Comparison of ENCODE assay signal across 24 mouse cellular contexts in the genomic region with DNA sequence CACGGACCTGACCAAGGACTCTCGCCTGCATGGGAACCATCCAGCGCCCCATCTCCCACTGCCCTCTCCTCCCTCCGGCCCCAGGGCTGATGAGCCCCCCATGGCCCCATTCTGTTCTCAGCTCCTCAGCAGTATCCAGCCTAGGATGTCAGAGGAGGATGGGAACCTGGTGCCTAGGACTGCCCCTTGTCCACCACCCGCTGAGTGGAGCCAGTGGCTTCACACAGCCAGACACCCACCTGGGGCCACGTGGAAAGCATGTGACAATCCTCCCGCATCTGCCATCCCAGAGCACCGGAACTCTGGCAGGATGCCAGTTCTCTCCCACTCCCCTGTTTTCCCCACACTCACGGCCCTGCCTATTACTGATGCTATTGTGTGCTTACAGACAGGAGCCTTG.
DNase-seq lines count a peak whose midpoint lies in the region; ATAC-seq lines count a peak whose summit lies in the region.
"Had no signal": no experiment of that assay in that cellular context is flagged by ENCODE, and none has a peak within 500 bp of the region (broad histone marks: within the 10 kb centered on the region; RNA-seq: fewer than 3 reads in every experiment).

No protein-coding gene starts in this region.

- no peak overlapping the region for H3K4me2 ChIP-seq in embryonic facial prominence, embryonic 13.5 days
- no peak overlapping the region for H3K4me2 ChIP-seq in midbrain, embryonic 12.5 days (replicated peaks)
- no peak overlapping the region for H3K4me2 ChIP-seq in intestine, embryonic 15.5 days (replicated peaks)
- H3K4me2 ChIP-seq: hindbrain, embryonic 15.5 days; liver, embryonic 15.5 days; lung, embryonic 14.5 days had no signal

- intact Hi-C loops in gastrocnemius, postnatal 14 days (cut with DNase I; ENCODE audit: low total_unique reads) = no loop called here

- no peak overlapping the region for H3K27ac ChIP-seq in embryonic facial prominence, embryonic 13.5 days
- H3K27ac ChIP-seq in embryonic facial prominence, embryonic 10.5 days (replicated peaks) = no peak overlapping the region
- no peak overlapping the region for H3K27ac ChIP-seq in midbrain, embryonic 12.5 days (replicated peaks)
- no peak overlapping the region for H3K27ac ChIP-seq in midbrain, embryonic 10.5 days (replicated peaks)
- H3K27ac ChIP-seq in intestine, embryonic 15.5 days = no peak overlapping the region
- H3K27ac ChIP-seq: hindbrain, embryonic 15.5 days; kidney, postnatal 0 days; liver, embryonic 15.5 days had no signal

- H3K9me3 ChIP-seq in embryonic facial prominence, embryonic 13.5 days = no peaks in the 10 kb centered on the region
- no peaks in the 10 kb centered on the region for H3K9me3 ChIP-seq in embryonic facial prominence, embryonic 10.5 days
- H3K9me3 ChIP-seq in midbrain, embryonic 12.5 days = no peaks in the 10 kb centered on the region
- no peaks in the 10 kb centered on the region; the same call in 1 of the 2 replicates for H3K9me3 ChIP-seq in midbrain, embryonic 10.5 days (replicated peaks)
- H3K9me3 ChIP-seq in intestine, embryonic 15.5 days = no peaks in the 10 kb centered on the region
- H3K9me3 ChIP-seq: hindbrain, embryonic 15.5 days; liver, embryonic 15.5 days had no signal

- no peaks in the 10 kb centered on the region for H3K36me3 ChIP-seq in embryonic facial prominence, embryonic 13.5 days
- no peaks in the 10 kb centered on the region for H3K36me3 ChIP-seq in embryonic facial prominence, embryonic 10.5 days (replicated peaks)
- H3K36me3 ChIP-seq in midbrain, embryonic 12.5 days = no peaks in the 10 kb centered on the region
- H3K36me3 ChIP-seq in midbrain, embryonic 10.5 days = no peaks in the 10 kb centered on the region
- H3K36me3 ChIP-seq in intestine, embryonic 15.5 days = no peaks in the 10 kb centered on the region
- H3K36me3 ChIP-seq: hindbrain, embryonic 15.5 days; liver, embryonic 15.5 days had no signal

- peak; percentile 62 for ATAC-seq in embryonic facial prominence, embryonic 13.5 days (ENCODE audit: insufficient number of reproducible peaks, insufficient read depth, low FRiP score, low TSS enrichment, low read depth)
- ATAC-seq in midbrain, embryonic 12.5 days (ENCODE audit: low FRiP score, low read depth) = 0 out of 2 replicates have a peak, but pooled peaks have one; percentile 16
- no peak for ATAC-seq in intestine, embryonic 15.5 days
- ATAC-seq: CD4-positive, CD25-positive, alpha-beta regulatory T cell, adult 4 months had no signal

- no peak overlapping the region for H3K9ac ChIP-seq in embryonic facial prominence, embryonic 13.5 days
- H3K9ac ChIP-seq in midbrain, embryonic 12.5 days (replicated peaks) = no peak overlapping the region
- no peak overlapping the region for H3K9ac ChIP-seq in intestine, embryonic 15.5 days
- H3K9ac ChIP-seq: hindbrain, embryonic 15.5 days; liver, embryonic 15.5 days; lung, embryonic 14.5 days had no signal

- H3K27me3 ChIP-seq in embryonic facial prominence, embryonic 13.5 days = no peaks in the 10 kb centered on the region
- H3K27me3 ChIP-seq in embryonic facial prominence, embryonic 10.5 days (replicated peaks; ENCODE audit: low read depth, poor library complexity, severe bottlenecking) = no peaks in the 10 kb centered on the region
- H3K27me3 ChIP-seq in midbrain, embryonic 12.5 days = no peaks in the 10 kb centered on the region
- H3K27me3 ChIP-seq in midbrain, embryonic 10.5 days (ENCODE audit: low read depth, poor library complexity, severe bottlenecking) = no peaks in the 10 kb centered on the region
- H3K27me3 ChIP-seq in intestine, embryonic 15.5 days (replicated peaks) = no peaks in the 10 kb centered on the region
- H3K27me3 ChIP-seq: hindbrain, embryonic 15.5 days; liver, embryonic 15.5 days had no signal

- H3K4me3 ChIP-seq in embryonic facial prominence, embryonic 13.5 days = no peak overlapping the region
- H3K4me3 ChIP-seq in embryonic facial prominence, embryonic 10.5 days = no peak overlapping the region
- no peak overlapping the region for H3K4me3 ChIP-seq in midbrain, embryonic 12.5 days
- H3K4me3 ChIP-seq in midbrain, embryonic 10.5 days = no peak overlapping the region
- no peak overlapping the region for H3K4me3 ChIP-seq in intestine, embryonic 15.5 days (replicated peaks)
- H3K4me3 ChIP-seq: hindbrain, embryonic 15.5 days; liver, embryonic 15.5 days had no signal

- DNase-seq in embryonic facial prominence, embryonic 10.5 days (ENCODE audit: low spot score) = no peak
- DNase-seq in gastrocnemius, postnatal 14 days = peak; percentile 3
- no peak for DNase-seq in gastrocnemius, adult 8-10 months (ENCODE audit: low spot score in 2 of 2)
- no peak for DNase-seq in midbrain, embryonic 10.5 days (ENCODE audit: low spot score)
- DNase-seq in CD4-positive helper T cell, adult 2 months (ENCODE audit: low read depth, low spot score) = peak; percentile 4
- DNase-seq: cerebellum, adult 2 months; cerebellum, postnatal 14 days; gastrocnemius, postnatal 10 days; heart, postnatal 14 days; kidney, adult 2 months; kidney, postnatal 4 days; layer of hippocampus, postnatal 36 days; left cerebral cortex, postnatal 4 days; lung, embryonic 14.5 days; lung, postnatal 14 days; thymus, adult 2 months; thymus, postnatal 36 days had no signal

- 78% methylated on average over 9 of the region's 9 CpGs for WGBS in embryonic facial prominence, embryonic 13.5 days
- 83% methylated on average over 9 of the region's 9 CpGs for WGBS in embryonic facial prominence, embryonic 10.5 days
- WGBS in midbrain, embryonic 12.5 days = 84% methylated on average over 9 of the region's 9 CpGs
- WGBS in midbrain, embryonic 10.5 days = 85% methylated on average over 9 of the region's 9 CpGs
- WGBS in intestine, embryonic 15.5 days = 74% methylated on average over 9 of the region's 9 CpGs

- H3K4me1 ChIP-seq in embryonic facial prominence, embryonic 13.5 days = no peaks in the 10 kb centered on the region
- H3K4me1 ChIP-seq in embryonic facial prominence, embryonic 10.5 days = no peaks in the 10 kb centered on the region
- H3K4me1 ChIP-seq in midbrain, embryonic 12.5 days = no peaks in the 10 kb centered on the region
- H3K4me1 ChIP-seq in midbrain, embryonic 10.5 days = no peaks in the 10 kb centered on the region
- H3K4me1 ChIP-seq in intestine, embryonic 15.5 days (replicated peaks) = no peaks in the 10 kb centered on the region
- H3K4me1 ChIP-seq: liver, embryonic 15.5 days had no signal

Comparison
In these comparisons a context has a peak if more than half of its experiments do, and no peak if none do; other contexts are left out.
1. DNase-seq: peak in gastrocnemius, postnatal 14 days (single experiment) and CD4-positive helper T cell, adult 2 months (single experiment); none in embryonic facial prominence, embryonic 10.5 days (single experiment), gastrocnemius, adult 8-10 months (0 of 2) and midbrain, embryonic 10.5 days (single experiment).